Mouse (Mus musculus): ENCODE results near the gene 9430038I01Rik.
"Not testable (repeated sequence)": the region's sequence is repeated elsewhere in the genome, so short reads cannot be mapped to it uniquely, and the experiment has no call there.

9430038I01Rik gene

GRCm38 (mm10) chr7:137410337-137411197 lies at the start of gene 9430038I01Rik:
Gene 9430038I01Rik (minus strand): TSS chr7:137410762.
- peak; percentile 95 for DNase-seq (ENCODE audit: low read depth, low spot score)

GRCm38 (mm10) chr7:137445321-137445720 lies 34.8 kb upstream of the 9430038I01Rik start:
- DNase-seq (ENCODE audit: low read depth, low spot score) = no peak

GRCm38 (mm10) chr7:137442951-137443350 lies 32.4 kb upstream of the 9430038I01Rik start:
- no peak for DNase-seq (ENCODE audit: low read depth, low spot score)

- not testable (repeated sequence) for DNase-seq (ENCODE audit: low read depth, low spot score)
These were observed 28.4 kb upstream of the 9430038I01Rik start for GRCm38 (mm10) chr7:137438962-137439361.

- DNase-seq (ENCODE audit: low read depth, low spot score) = peak; percentile 14
These were observed 27.6 kb upstream of the 9430038I01Rik start for GRCm38 (mm10) chr7:137438179-137438550.

- peak; percentile 76 for DNase-seq (ENCODE audit: low read depth, low spot score)
These were observed 27.0 kb upstream of the 9430038I01Rik start, which contains the start of gene Glrx3 for GRCm38 (mm10) chr7:137437440-137438178. Gene Glrx3 (plus strand): TSS chr7:137437614.

- no peak for DNase-seq (ENCODE audit: low read depth, low spot score)
These were observed 26.3 kb upstream of the 9430038I01Rik start for GRCm38 (mm10) chr7:137436901-137437300.

GRCm38 (mm10) chr7:137431769-137432603 lies 21.4 kb upstream of the 9430038I01Rik start:
- no peak for DNase-seq (ENCODE audit: low read depth, low spot score)

- DNase-seq (ENCODE audit: low read depth, low spot score) = no peak
These were observed 16.1 kb upstream of the 9430038I01Rik start for GRCm38 (mm10) chr7:137426693-137427092.

- no peak for DNase-seq (ENCODE audit: low read depth, low spot score)
These were observed 10.7 kb upstream of the 9430038I01Rik start for GRCm38 (mm10) chr7:137421236-137421635.

GRCm38 (mm10) chr7:137420550-137420949 lies 10.0 kb upstream of the 9430038I01Rik start:
- no peak for DNase-seq (ENCODE audit: low read depth, low spot score)

GRCm38 (mm10) chr7:137414710-137415109 lies 4.1 kb upstream of the 9430038I01Rik start:
- DNase-seq (ENCODE audit: low read depth, low spot score) = no peak

GRCm38 (mm10) chr7:137407428-137408058 lies 3.0 kb downstream of the 9430038I01Rik start:
- DNase-seq (ENCODE audit: low read depth, low spot score) = no peak

- no peak for DNase-seq (ENCODE audit: low read depth, low spot score)
These were observed 6.4 kb downstream of the 9430038I01Rik start for GRCm38 (mm10) chr7:137404146-137404545.

- DNase-seq (ENCODE audit: low read depth, low spot score) = no peak
These were observed 11.6 kb downstream of the 9430038I01Rik start for GRCm38 (mm10) chr7:137398973-137399372.

GRCm38 (mm10) chr7:137397361-137397910 lies 13.1 kb downstream of the 9430038I01Rik start:
- no peak for DNase-seq (ENCODE audit: low read depth, low spot score)

GRCm38 (mm10) chr7:137395421-137395820 lies 15.1 kb downstream of the 9430038I01Rik start:
- DNase-seq (ENCODE audit: low read depth, low spot score) = no peak

GRCm38 (mm10) chr7:137387863-137388262 lies 22.7 kb downstream of the 9430038I01Rik start:
- no peak for DNase-seq (ENCODE audit: low read depth, low spot score)

- DNase-seq (ENCODE audit: low read depth, low spot score) = no peak
These were observed 35.6 kb downstream of the 9430038I01Rik start for GRCm38 (mm10) chr7:137374996-137375395.

- DNase-seq (ENCODE audit: low read depth, low spot score) = no peak
These were observed 38.8 kb downstream of the 9430038I01Rik start for GRCm38 (mm10) chr7:137371770-137372169.

- DNase-seq (ENCODE audit: low read depth, low spot score) = no peak
These were observed 40.4 kb downstream of the 9430038I01Rik start for GRCm38 (mm10) chr7:137370175-137370574.
